Comparison of ENCODE assay signal across 13 mouse cellular contexts in the genomic region with DNA sequence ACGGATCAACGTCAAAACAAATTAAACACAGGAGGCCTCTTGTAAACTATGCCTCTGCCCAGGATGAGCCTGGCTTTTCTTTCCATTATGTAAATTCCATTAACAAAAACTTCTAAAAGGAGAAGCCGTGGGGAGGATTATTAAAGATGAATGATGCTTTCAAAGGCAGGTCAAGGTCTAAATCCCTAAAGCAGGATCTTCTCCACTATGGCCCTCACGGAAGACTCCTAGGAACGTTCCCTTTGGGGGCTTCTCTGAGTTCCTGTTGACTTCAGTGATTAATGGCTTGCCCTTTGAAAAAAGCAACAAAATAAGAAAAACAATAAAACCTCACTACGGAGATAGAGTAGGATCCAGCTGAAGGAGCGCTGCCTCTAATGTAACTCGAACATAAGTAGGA.
"Had no signal": no experiment of that assay in that cellular context is flagged by ENCODE, and none has a peak within 500 bp of the region (broad histone marks: within the 10 kb centered on the region; RNA-seq: fewer than 3 reads in every experiment).

No protein-coding gene starts in this region.

- H3K27ac ChIP-seq: layer of hippocampus, adult 2 months; limb, embryonic 12.5 days; liver, embryonic 14.5 days had no signal

- H3K4me3 ChIP-seq: layer of hippocampus, adult 2 months; limb, embryonic 12.5 days had no signal

- H3K4me2 ChIP-seq: limb, embryonic 12.5 days had no signal

- DNase-seq: kidney, adult 9 months; kidney, postnatal 10 days; kidney, postnatal 4 days; liver; lung, adult 18-20 months; lung, postnatal 36 days; right cerebral cortex, adult 18-20 months; right cerebral cortex, postnatal 25 days; thymus, postnatal 36 days had no signal

- H3K36me3 ChIP-seq: limb, embryonic 12.5 days had no signal

- ATAC-seq: intestine, postnatal 0 days had no signal

- H3K9ac ChIP-seq: limb, embryonic 12.5 days; liver, embryonic 14.5 days had no signal

- H3K27me3 ChIP-seq: limb, embryonic 12.5 days had no signal
